Mouse (Mus musculus): ENCODE results near the gene 6030468B19Rik.

The 6030468B19Rik gene

GRCm38 (mm10) chr11:117803166-117803688 is 5.8 kb downstream of the 6030468B19Rik start:
- 66% methylated on average over 3 of the region's 3 CpGs for WGBS

DNA sequence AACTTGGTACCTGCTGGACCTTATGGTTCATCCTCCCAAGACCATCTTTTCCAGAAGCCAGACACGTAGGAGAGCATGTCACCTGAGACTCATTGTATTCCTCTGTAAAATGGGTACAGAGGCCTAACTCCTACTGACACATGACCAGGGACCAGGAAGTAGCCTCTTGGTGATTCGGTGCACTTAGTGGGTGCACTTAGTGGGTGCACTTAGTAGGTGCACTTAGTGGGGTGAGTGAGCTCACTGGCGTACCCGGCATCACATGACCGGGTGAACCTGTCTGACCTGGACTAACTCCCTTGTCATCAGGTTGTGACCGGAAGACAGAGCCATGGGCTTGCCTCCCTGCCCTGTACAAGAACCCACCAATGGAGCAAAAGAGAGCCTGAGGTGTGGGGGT is 9.3 kb downstream of the 6030468B19Rik start:
- 96% methylated on average over 6 of the region's 6 CpGs for WGBS

- WGBS = 1% methylated on average over 69 of the region's 75 CpGs
Measured at GRCm38 (mm10) chr11:117809407-117810311, 12.2 kb downstream of the 6030468B19Rik start, which contains the start of the genes Gm20708 and Syngr2. Gene Gm20708 (plus strand): TSS chr11:117809668. Gene Syngr2 (plus strand): TSS chr11:117809668.

DNA sequence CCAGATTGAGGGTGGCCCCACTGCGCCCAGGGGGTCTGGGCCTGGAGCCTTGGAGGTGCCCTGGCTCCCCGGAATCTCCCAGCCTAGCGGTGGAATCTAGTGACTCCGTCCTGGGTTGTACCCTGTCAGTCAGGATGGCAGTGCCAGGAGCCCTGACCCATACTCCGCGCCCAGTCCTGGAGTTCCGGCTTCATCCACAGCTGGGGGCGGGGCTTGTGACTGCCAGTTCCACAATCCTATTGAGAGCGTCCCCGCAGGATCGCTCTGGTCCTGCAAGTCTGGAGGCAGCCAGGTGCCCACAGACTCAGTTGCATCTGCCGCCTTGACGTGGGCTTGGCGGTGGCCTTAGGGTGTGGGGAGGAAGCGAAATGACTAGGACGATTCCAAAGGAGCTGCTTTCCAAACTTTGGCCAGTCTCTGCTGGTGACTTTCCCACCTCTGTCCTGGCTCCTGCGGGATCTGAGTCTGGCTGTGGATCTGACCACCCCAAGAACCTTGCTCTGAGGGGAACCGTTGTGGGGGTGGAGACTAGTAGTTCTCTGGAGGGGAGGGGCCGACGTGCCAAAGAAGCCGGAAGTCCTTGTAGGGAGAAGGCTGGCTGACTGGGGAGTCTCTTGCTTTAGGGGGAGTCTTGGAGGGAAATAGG is 13.1 kb downstream of the 6030468B19Rik start:
- WGBS = 4% methylated on average over 21 of the region's 21 CpGs

GRCm38 (mm10) chr11:117813867-117814266 is 16.4 kb downstream of the 6030468B19Rik start:
- WGBS = 65% methylated on average over 5 of the region's 5 CpGs

DNA sequence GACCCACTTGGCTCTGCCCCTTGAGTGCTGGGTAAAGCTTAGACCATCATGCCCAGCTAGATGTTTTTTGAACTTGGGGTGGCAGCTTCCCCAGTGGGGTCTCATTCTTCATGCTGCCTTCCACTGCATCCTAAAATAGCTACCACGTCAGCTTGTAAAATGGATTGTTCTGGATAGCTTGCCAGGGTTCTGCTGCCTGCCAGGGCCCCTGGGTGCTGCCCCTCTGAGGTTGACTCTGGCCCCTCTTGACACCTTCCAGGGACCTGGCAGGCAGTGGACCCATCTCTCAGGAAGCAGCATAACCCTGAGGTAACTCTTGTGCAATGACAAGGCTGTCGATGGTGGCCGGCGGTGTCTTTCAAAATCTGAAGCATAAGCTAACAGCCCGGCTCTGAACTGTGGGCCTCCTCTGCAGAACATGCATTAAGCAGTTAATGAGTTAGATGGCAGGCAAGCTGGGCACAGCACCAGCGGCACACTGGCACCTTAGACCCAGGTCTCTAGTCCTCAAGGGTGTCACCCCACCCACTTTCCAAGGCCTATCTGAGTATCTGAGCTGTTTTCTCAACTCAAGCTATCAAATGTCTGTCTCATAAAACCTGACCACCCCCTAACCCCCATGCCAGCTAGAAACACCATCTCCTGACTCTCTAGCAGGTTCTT is 17.4 kb downstream of the 6030468B19Rik start:
- WGBS = 89% methylated on average over 6 of the region's 6 CpGs

DNA sequence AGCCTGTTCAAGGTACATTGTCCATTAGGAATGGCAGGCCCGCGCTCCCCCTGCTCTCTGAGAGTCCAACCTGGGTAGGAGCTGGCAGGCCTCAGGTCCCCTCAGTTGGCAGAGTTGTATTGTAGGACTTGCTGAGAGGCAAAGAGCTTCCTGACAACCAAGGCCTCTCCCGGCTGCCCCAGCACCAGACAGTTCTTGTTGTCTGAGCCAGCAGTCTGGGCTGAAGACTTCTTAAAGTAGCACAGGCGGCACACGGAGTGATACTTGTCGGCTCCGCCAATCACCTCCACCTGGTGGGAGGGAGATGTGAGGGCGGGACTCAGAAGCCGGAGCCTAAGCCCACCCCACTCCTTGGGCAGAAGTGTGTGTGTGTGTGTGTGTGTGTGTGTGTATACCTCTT is 18.4 kb downstream of the 6030468B19Rik start:
- 56% methylated on average over 9 of the region's 9 CpGs for whole genome bisulfite sequencing

DNA sequence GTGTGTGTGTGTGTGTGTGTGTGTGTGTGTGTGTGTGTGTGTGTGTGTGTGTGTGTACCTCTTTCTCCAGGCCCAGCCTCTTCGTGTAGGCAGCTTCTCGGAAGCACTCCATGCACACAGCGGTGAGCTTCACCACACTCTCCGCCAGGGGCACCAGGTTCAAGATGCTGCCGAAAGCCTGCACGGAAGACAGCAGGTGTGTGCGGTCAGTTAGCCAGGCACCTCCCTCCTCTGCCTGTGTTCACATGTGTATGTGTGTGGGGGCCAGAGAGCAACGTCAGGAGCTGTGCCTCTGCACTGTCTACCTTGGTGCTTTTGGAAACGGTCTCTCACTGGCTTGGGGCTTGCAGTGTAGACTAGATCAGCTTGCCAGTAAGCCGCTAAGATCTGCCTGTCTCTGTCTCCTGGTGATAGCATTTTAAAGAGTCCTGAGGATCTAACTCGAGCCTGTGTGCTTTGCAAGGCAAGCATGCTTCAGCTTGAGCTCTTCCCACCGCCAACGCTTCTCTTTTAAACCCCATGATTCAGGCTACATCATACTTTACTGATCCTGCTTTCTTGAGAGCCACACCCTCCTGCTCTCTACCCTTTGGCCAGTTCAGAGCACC is 19.0 kb downstream of the 6030468B19Rik start:
- WGBS = 75% methylated on average over 13 of the region's 13 CpGs

DNA sequence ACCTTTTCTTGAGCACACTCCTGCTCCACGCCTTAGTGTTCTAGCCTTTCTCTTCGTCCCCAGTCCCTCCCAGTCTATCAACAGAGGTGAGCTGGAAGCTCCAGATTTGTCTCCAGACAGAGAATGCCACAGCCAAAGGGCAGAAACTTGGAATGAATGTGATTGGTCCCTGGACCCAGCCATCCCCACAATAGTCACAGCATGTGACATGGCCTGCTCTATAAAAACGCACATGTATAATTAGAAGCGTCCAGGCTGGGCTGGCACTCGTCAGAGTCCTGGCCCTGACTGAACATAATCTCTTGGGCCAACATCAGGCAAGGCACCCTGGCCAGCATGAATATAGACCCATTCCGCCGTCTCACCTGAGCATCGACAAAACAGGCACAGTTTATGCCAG is 21.6 kb downstream of the 6030468B19Rik start:
- 53% methylated on average over 8 of the region's 8 CpGs for WGBS

- WGBS = 97% methylated on average over 7 of the region's 7 CpGs
Measured at GRCm38 (mm10) chr11:117820173-117820572, 22.7 kb downstream of the 6030468B19Rik start.

- 94% methylated on average over 9 of the region's 9 CpGs for WGBS
Measured at GRCm38 (mm10) chr11:117821868-117822267, 24.4 kb downstream of the 6030468B19Rik start.

DNA sequence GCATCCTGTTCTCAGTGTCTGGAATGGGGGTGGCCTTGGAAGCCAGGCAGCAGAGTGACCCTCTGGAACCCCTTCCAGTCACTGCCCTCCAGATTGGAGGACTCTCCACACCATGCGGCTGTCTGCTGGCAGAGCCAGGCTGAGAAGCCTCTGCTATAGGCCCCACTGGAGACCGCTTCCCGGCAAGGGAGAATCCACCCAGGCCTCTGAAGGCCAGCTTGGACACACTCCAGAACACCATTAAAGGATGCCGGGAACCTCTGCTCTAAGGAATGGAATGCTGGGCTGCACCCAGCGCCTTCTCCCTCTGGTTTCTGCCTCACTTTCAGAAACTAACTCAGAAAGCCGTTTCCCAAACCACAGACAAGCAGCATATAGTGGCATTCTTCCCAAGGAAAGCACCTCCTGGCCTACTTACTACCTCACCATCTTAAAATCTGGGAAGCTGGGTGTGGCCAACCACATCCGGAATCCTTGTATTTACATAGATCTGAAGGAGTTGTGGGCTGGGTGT is 25.3 kb downstream of the 6030468B19Rik start:
- 59% methylated on average over 7 of the region's 7 CpGs for WGBS

- WGBS = 91% methylated on average over 6 of the region's 6 CpGs
Measured at GRCm38 (mm10) chr11:117823411-117823810, 26.0 kb downstream of the 6030468B19Rik start.

GRCm38 (mm10) chr11:117824060-117824969 is 26.9 kb downstream of the 6030468B19Rik start:
- 8% methylated on average over 23 of the region's 23 CpGs for WGBS

GRCm38 (mm10) chr11:117825333-117826101 is 28.1 kb downstream of the 6030468B19Rik start, which contains the start of the genes Afmid and Tk1:
Gene Afmid (plus strand): TSS chr11:117825924.
Gene Tk1 (minus strand): TSS chr11:117826092.
- WGBS = under 1% methylated on average over 34 of the region's 34 CpGs

GRCm38 (mm10) chr11:117826164-117826563 is 28.7 kb downstream of the 6030468B19Rik start:
- 23% methylated on average over 5 of the region's 5 CpGs for WGBS

DNA sequence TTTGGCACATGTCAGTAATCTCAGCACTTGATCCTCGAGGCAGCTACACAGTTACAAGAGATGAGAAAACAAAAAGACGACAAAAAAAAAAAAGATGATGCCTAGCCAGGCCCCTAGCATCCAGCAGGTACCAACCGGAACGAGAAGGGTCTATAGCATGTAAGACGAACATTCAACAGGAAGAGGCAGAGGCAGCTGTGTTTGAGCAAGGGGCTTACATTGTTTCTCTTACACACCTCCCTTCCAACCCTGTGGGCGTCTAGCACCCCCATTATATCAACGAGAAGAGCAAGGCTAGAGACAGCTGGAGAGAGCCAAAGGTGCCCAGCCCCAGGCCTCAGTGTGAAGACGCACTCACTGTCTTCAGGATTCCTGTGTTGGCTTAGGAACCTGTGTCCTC is 29.5 kb downstream of the 6030468B19Rik start:
- WGBS = 67% methylated on average over 8 of the region's 8 CpGs

DNA sequence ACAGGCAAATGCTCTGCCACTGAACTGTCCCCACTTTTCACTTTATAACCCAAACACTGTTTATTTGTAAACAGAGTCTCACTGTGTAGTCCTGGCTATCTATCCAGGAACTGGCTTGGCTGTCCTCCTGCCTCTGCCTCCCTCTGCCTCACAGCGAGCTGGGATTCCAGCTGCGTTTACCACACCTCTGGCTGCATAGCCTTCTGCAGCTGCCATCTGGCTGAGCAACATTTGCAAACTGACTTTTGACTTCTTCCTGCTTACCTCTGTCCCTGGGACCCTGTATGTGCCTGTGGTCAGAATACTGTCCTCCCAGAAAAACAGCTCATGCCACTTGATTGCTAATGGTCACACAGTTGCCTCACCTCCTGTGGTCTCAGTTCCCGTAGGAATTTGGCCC is 29.9 kb downstream of the 6030468B19Rik start:
- WGBS = 77% methylated on average over 3 of the region's 3 CpGs

DNA sequence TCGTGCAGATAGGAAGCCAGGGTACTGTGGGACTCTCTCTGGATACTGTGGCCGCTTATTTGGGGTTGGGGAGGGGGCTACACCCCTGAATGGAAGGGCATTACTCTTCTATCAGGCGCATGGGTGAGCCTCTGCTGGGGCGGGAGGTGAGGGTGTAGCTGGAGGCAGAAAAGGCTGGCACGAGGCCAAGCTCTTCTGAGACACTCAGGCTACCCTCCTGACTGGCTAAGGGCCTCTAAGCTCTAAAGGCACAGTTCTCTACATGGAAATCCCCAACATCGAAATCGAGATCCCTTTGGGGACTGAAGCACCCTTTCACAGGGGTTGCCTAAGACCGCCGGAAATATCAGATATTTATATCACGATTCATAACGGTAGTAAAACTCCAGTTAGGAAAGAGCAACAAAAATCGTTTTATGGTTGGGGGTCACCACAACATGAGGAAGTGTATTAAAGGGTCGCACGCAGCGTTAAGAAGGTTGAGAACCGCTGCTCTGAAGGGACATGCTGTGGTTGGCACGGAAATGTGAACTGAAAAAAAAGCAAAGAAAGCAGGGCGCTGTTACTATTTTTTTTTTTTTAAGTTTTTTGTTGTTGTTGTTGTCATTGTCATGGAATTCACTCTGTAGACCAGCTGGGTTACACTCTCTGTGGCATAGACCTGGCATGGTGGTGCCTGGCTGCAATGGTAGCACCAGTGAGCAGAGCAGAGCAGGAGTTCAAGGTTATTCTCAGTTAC is 30.9 kb downstream of the 6030468B19Rik start:
- 65% methylated on average over 18 of the region's 18 CpGs for WGBS
